Mouse (Mus musculus) heart, embryonic 10.5 days (tissue): ENCODE data around the gene Gsto1. TPM values are rescaled to one million over a fixed set of nuclear protein-coding genes. Genes with fewer than 3 reads are reported as not detected.
"Not testable (repeated sequence)": the region's sequence is repeated elsewhere in the genome, so short reads cannot be mapped to it uniquely, and the experiment has no call there.

Experiments used
- DNase-seq: peaks from one replicate; pipeline ENCODE4 v3.0.0-alpha.2; 2017; ENCODE audit warnings: low spot score
- H3K27ac ChIP-seq: fragments of 300-500 bp; sonication (generic); 2 replicates; pipeline ENCODE4 v1.5.1; 2016; ENCODE audit warnings: mild to moderate bottlenecking
- H3K27me3 ChIP-seq: fragments of 300-500 bp; sonication (generic); 2 replicates; pipeline ENCODE4 v1.6.1; 2016; ENCODE audit warnings: mild to moderate bottlenecking; ENCODE audit not compliant: poor library complexity, insufficient read depth, severe bottlenecking
- H3K36me3 ChIP-seq: fragments of 300-500 bp; sonication (generic); 2 replicates; pipeline ENCODE4 v1.6.1; 2016; ENCODE audit warnings: mild to moderate bottlenecking, moderate library complexity
- H3K4me1 ChIP-seq: fragments of 300-500 bp; sonication (generic); 2 replicates; pipeline ENCODE4 v1.6.1; 2016; ENCODE audit warnings: mild to moderate bottlenecking
- H3K4me3 ChIP-seq: fragments of 300-500 bp; sonication (generic); 2 replicates; pipeline ENCODE4 v1.5.1; 2016; ENCODE audit warnings: mild to moderate bottlenecking, moderate library complexity
- H3K9me3 ChIP-seq: fragments of 300-500 bp; sonication (generic); 2 replicates; pipeline ENCODE4 v1.6.1; 2016; ENCODE audit warnings: mild to moderate bottlenecking, moderate library complexity
- WGBS: fragments of 180-500 bp; shearing (Covaris S2); methylation state at CpG from one replicate; pipeline ENCODE4 v1.1.7; 2016; 5-methylcytosine and 5-hydroxymethylcytosine counted together
- polyA plus RNA-seq: library from polyadenylated mRNA; unstranded; fragments of >200 nt; fragmentation: Nextera tagmentation; extraction: Ambion mirVana; gene quantifications from 2 replicates; pipeline ENCODE4 v1.2.1, GENCODE M21; 2016

Gsto1 gene
- polyA plus RNA-seq, 1 experiment from 2014 or later: 129 TPM

DNA sequence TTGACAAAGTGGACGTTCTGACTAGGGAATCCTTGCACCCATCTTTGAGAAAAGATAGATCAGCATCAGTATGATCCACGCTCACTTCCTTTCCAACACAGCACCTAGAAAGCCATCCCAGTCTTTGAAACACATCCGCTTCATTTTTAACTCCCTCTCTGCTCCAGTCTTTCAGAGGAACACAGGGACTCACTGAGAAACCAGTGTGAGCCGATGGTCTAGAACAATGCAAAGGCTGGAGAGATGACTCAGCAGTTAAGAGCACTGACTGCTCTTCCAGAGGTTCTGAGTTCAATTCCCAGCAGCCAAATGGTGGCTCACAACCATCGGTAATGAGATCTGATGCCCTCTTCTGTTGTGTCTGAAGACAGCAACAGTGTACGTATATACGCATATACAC, 19.0 kb upstream of the Gsto1 start:
- DNase-seq: no peak
- peaks cover 33% of the 10 kb centered on the region for H3K27me3 ChIP-seq
- peaks cover 11% of the 10 kb centered on the region; the same call in 1 of the 2 replicates for H3K4me1 ChIP-seq
- no peak overlapping the region for H3K4me3 ChIP-seq
- H3K36me3 ChIP-seq: no peaks in the 10 kb centered on the region
- no peaks in the 10 kb centered on the region for H3K9me3 ChIP-seq
- WGBS: 79% methylated on average over 7 of the region's 7 CpGs
- no peak overlapping the region for H3K27ac ChIP-seq

DNA sequence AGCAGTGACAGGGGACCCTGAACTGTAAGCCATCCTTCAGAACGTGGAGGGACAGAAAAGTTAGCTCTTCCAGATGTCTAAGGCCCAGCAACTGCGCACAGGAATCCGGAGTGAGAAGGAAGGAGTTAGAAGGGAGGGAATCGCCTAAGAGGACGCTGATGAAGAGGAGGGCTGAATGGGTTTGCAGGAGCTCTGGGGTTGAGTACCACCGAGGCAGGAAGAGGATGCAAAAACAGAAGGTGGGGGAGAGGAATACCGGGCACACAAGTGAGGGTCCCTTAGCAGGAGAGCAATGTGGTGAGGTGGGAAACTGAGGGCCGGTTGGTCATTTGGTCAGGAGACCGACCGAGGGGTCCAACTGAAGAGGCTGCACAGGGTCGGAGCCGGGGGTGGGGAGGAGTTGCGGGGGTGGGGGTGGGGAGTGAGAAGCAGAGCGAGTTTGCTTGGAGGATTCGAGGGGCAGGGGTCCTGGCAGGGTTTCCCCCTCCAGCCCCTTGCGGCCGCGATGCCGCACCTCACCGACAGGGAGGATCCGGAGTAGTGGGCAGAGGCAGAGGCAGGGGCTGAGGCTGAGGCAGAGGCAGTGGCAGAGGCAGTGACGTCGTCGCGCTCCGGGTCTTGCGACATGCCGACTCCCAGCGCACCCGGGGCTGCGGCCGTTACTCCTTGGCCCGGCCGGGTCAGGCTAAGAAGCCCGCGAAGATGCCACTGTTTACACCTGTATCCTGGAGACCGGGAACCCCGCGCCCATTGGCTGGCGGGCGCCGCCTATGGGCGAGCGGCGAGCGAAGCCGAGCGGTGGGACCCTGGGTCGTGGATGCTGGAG, 17.9 kb upstream of the Gsto1 start:
- Histone ChIP-seq H3K4me3 (peak overlapping the region; percentile 65), H3K36me3 (no peaks in the 10 kb centered on the region), H3K27ac (peak overlapping the region; percentile 17; the same call in 1 of the 2 replicates), H3K9me3 (no peaks in the 10 kb centered on the region), H3K27me3 (peaks cover 33% of the 10 kb centered on the region), H3K4me1 (peaks cover 11% of the 10 kb centered on the region; the same call in 1 of the 2 replicates)
- WGBS: 3% methylated on average over 48 of the region's 49 CpGs
- peak; percentile 85 for DNase-seq

DNA sequence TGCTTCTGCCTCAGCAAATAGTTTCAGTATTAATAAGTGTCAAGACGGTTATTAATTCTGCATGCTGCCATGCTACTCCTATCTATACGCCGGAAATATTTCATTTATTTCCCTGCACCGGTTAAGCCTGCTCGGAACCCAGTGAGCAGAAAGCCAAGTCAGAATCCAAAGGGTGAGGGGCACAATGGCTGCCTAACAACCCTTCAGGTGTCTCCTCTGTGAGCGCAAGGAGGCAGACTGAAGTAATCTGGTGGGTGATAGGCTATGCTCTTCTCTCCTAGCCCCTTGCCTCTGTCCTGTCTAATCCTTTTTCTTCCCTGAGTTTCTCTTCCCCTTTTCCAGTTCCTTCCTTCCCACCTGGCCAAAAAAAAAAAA, 17.3 kb upstream of the Gsto1 start:
- H3K4me1 ChIP-seq: peaks cover 11% of the 10 kb centered on the region; the same call in 1 of the 2 replicates
- under 1% methylated on average over 6 of the region's 6 CpGs for WGBS
- H3K36me3 ChIP-seq: no peaks in the 10 kb centered on the region
- DNase-seq: no peak
- H3K4me3 ChIP-seq: peak overlapping the region; percentile 65
- peak overlapping the region; percentile 17; the same call in 1 of the 2 replicates for H3K27ac ChIP-seq
- H3K9me3 ChIP-seq: no peaks in the 10 kb centered on the region
- peaks cover 33% of the 10 kb centered on the region for H3K27me3 ChIP-seq

DNA sequence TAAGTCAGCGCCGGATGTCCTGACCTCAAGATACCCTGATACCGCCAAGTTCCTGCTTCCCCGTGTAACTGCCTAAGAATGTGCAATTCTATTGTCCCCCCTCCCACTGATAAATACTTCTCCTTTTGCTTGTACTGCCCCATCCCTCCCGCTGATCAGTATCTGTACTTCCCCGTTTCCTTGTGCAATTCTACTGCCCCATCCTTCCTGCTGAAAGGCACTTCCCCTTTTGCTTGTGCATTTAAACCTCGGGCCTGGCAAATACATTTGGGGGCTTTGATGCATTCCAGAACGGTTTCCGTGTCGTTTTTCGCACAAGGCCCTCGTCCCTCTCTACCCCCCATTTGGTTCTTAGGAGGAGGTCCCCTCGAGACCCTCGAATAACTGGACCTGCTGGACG, 13.5 kb upstream of the Gsto1 start:
- H3K27ac ChIP-seq, H3K4me3 ChIP-seq, DNase-seq, H3K36me3 ChIP-seq, H3K9me3 ChIP-seq: not testable (repeated sequence)
- Histone ChIP-seq H3K27me3 (peaks cover 24% of the 10 kb centered on the region), H3K4me1 (peaks cover 11% of the 10 kb centered on the region; the same call in 1 of the 2 replicates)
- 71% methylated on average over 15 of the region's 15 CpGs for whole genome bisulfite sequencing

DNA sequence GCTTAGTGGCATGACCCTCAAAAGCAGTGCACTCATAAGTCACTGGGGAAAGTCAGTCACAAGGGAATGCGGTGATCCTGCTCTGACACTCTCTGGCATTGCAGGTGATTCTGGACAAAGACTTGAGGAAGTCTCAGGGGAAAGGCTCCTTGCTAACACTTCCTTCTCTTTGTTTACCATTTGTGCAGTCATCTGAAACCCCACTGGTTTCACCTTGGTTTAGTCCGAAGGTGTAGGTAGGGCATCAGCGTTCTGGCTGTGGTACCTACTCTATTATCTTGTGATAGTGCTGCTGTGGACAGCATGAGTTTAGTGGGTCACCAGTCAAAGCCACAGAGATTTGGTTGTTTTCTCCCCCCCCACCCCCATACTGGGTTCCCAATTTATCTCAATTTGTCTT, 5.0 kb upstream of the Gsto1 start:
- Histone ChIP-seq H3K27me3 (no peaks in the 10 kb centered on the region), H3K9me3 (no peaks in the 10 kb centered on the region), H3K4me1 (peaks cover 8% of the 10 kb centered on the region), H3K27ac (no peak overlapping the region), H3K36me3 (no peaks in the 10 kb centered on the region), H3K4me3 (no peak overlapping the region)
- 92% methylated on average over 3 of the region's 3 CpGs for WGBS
- no peak for DNase-seq

DNA sequence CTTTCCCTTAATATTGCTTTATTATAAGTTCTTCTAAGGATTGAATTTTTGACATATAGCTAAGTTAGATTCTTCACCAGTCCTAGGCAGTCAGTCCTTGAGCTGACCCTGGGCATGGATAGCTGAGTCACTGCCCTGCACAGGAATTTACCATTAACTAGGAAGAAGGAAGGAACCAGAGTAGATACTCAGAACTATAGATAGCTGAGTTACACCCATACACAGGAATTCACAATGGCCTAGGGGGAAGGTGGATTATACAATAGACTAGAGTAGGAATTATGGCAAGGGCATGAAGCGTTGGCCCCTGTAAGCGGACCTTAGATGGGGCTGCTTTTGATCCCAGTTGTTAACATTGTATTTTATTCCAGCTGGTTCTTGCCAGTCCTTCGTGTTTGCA, 2.6 kb upstream of the Gsto1 start:
- H3K36me3 ChIP-seq, H3K4me3 ChIP-seq, H3K27me3 ChIP-seq, H3K27ac ChIP-seq, H3K9me3 ChIP-seq, DNase-seq: not testable (repeated sequence)
- peaks cover 10% of the 10 kb centered on the region for H3K4me1 ChIP-seq
- WGBS: 81% methylated on average over 3 of the region's 3 CpGs

DNA sequence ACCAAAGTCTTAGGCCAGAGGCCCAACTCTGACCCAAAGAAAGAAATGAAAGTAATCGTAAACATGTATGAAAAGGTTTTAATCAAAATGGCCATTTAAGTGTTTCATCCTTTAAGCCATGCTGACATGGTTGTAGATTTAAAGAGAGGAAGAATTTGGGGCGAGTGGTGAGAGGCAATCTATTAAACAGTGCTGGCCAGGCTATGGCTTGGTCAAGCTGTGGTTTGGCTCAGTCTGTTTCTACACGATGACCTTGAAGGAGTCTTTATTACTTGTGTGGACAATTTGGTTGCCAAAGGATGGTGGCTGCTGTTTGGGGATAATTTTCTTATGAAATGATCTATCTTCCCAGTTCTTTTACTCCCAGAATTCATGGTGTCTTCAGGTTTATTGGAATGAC, 1.7 kb upstream of the Gsto1 start:
- Histone ChIP-seq H3K27ac (no peak overlapping the region), H3K4me3 (no peak overlapping the region), H3K27me3 (no peaks in the 10 kb centered on the region), H3K9me3 (no peaks in the 10 kb centered on the region), H3K36me3 (peaks cover 3% of the 10 kb centered on the region; the same call in 1 of the 2 replicates), H3K4me1 (peaks cover 10% of the 10 kb centered on the region)
- 76% methylated on average over 3 of the region's 3 CpGs for WGBS
- DNase-seq: no peak

DNA sequence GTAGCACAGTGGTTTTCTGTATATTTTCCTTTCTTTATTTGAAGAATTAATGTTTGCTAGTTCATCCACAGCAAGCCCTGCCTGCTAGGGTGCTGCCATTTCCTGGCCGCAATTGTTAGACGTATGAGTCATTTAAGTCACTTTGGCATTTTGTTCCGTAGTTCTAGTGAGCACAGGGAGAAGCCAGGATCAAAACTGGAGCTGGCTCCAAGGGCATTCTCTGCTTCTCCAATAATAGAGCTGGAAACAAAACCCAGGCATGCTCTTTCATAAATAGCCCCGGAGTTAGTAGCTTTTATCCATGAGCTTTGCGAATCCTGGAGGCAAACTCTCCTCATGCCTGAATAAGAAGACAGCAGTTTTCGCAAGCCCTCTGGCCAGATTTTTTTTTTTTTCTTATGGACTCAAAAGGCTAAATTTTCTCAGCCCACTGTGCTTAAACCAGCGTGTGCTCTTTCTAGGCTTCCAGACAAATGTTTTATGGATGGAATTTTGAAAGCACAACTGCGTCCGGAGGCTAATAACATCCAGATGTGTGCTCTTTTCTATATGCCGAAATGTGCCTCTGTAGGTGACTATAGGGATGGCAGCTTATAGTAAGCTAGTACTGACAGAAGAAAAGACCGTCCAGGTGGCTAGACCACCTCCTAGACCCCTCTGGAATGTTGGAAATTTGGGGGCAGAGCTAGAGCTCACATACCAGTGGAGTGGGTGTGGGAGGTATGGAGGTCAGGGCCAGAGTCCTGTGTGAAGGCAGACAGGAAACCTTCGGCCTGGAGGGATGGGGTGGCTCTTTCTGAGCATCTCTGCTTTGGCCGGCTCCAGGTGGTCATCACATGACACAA, 597 bp upstream of the Gsto1 start:
- no peaks in the 10 kb centered on the region for H3K27me3 ChIP-seq
- peak overlapping the region; percentile 85 for H3K27ac ChIP-seq
- WGBS: 30% methylated on average over 13 of the region's 13 CpGs
- no peak for DNase-seq
- peaks cover 10% of the 10 kb centered on the region for H3K4me1 ChIP-seq
- H3K4me3 ChIP-seq: peak overlapping the region; percentile 79
- no peaks in the 10 kb centered on the region for H3K9me3 ChIP-seq
- H3K36me3 ChIP-seq: peaks cover 14% of the 10 kb centered on the region

DNA sequence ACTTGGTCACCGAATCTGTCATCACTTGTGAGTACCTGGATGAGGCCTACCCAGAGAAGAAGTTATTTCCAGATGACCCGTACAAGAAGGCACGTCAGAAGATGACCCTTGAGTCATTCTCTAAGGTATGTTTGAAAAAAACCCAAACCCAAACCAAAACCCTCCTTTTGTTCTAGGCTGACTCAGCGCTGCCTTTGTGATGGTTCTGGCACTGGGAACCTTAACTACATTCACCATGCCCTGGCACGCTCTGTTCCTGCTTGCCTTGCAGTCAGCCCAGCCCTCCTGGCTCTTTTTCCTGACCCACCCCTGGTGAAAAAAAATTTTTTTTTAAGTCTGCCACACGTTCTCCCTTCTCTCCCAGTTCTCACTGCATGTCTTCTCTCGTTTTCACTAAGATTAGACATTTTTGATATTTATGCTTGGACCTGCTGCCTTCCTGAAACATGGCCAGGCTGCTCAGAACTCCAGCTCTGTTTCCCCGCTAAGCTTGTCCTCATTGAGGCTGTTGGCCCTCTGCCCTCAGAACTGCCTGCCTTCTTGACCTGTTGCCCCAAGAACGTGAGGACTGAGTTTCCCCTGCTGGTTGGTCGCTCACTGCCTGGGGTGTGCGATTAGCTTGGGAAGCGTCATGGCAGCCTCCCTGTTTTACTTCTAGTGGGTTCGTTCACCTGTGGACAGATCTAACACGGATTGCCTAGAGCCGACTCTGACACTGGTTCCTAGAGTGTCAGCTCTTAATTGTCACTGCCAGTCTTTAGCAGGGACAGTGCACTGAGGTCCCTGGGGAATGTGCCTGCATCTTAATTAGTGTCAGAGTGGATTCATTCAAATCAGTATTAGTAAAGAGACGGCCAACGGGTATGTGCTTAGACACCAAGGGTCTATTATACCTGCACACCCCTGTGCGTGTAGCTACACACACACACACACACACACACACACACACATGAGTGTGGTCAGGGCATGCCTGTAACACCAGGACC, 3.5 kb downstream of the Gsto1 start:
- Histone ChIP-seq H3K27ac (no peak overlapping the region), H3K36me3 (peaks cover 25% of the 10 kb centered on the region), H3K4me1 (peaks cover 10% of the 10 kb centered on the region), H3K4me3 (no peak overlapping the region), H3K9me3 (no peaks in the 10 kb centered on the region), H3K27me3 (no peaks in the 10 kb centered on the region)
- WGBS: 83% methylated on average over 18 of the region's 18 CpGs
- no peak for DNase-seq

DNA sequence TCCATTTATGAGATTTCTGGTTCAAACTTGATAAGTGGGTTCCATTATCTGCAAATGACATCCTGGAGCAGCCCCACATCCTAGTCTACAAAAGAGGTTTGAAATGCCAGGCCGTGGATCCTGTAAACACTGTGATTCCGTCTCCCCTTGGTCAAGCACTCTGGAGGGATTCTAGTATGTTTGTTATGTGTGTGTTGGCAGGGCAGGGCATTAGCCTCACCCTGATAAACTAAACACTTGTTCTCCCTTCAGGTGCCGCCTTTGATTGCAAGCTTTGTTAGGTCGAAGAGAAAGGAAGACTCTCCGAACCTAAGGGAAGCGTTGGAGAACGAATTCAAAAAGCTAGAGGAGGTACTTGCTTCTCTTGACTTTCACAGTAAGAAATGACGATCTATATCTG, 4.4 kb downstream of the Gsto1 start:
- no peaks in the 10 kb centered on the region for H3K9me3 ChIP-seq
- H3K4me3 ChIP-seq: no peak overlapping the region
- WGBS: 93% methylated on average over 8 of the region's 8 CpGs
- H3K27ac ChIP-seq: no peak overlapping the region
- H3K4me1 ChIP-seq: peaks cover 5% of the 10 kb centered on the region
- H3K27me3 ChIP-seq: no peaks in the 10 kb centered on the region
- no peak for DNase-seq
- peaks cover 27% of the 10 kb centered on the region for H3K36me3 ChIP-seq

DNA sequence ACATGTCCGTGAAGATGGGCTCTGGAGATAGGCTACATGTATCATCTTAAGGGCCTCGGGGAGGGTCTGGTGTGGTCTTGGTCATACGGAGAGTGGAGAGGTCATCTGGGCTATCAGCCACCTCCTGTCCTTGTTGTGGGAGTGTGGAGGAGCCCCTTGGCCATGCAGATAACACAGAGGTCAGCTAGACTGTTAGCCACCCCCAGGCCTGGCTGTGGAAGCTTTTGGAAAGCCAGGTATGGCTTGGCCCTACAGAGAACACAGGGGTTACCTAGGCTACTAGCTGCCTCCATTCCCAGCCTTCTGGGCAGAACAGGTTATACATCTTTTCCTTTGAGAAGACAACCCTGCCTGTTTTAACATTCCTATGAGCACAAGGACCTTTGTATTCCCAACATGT, 7.8 kb downstream of the Gsto1 start:
- H3K36me3 ChIP-seq: peaks cover 30% of the 10 kb centered on the region

DNA sequence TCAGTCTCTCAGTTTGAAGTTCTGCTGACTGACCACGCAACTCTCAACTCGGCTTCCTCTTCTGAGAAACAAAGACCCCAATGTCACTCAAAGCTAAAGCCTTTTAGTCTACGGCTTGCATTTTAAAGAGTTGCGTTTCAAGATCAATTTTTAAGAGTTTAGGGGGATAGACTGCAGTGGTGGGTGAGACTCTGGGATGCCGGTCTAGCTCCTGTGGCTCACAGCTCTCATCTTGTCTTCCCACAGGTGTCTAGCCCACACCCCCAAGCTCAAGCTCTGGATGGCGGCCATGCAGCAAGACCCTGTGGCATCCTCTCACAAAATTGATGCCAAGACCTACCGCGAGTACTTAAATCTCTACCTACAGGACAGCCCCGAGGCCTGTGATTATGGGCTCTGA, 9.3 kb downstream of the Gsto1 start:
- no peak overlapping the region for H3K4me3 ChIP-seq
- H3K27ac ChIP-seq: no peak overlapping the region
- H3K9me3 ChIP-seq: no peaks in the 10 kb centered on the region
- DNase-seq: peak; percentile 63
- 93% methylated on average over 9 of the region's 9 CpGs for WGBS
- H3K4me1 ChIP-seq: peaks cover 6% of the 10 kb centered on the region; the same call in 1 of the 2 replicates
- H3K27me3 ChIP-seq: no peaks in the 10 kb centered on the region
- peaks cover 17% of the 10 kb centered on the region for H3K36me3 ChIP-seq

More for the DNA sequence above, 7.8 kb downstream of the Gsto1 start:
- DNase-seq: no peak
- Histone ChIP-seq H3K4me3 (no peak overlapping the region), H3K9me3 (no peaks in the 10 kb centered on the region), H3K27me3 (no peaks in the 10 kb centered on the region), H3K27ac (no peak overlapping the region), H3K4me1 (peaks cover 6% of the 10 kb centered on the region; the same call in 1 of the 2 replicates)
- WGBS: 87% methylated on average over 3 of the region's 3 CpGs
